Mouse (Mus musculus) embryonic facial prominence, embryonic 11.5 days (tissue): ENCODE data around the gene Cldn1. TPM values are rescaled to one million over a fixed set of nuclear protein-coding genes. Genes with fewer than 3 reads are reported as not detected.
A peak's percentile ranks its signal among the peaks of the same experiment; 100 is the strongest.

ENCODE experiments used
- ATAC-seq: fragments of 200-750 bp; cut with Nextera tagmentation; replicated peaks from 2 replicates; pipeline ENCODE4 v1.8.0; 2017; ENCODE audit warnings: low read depth; ENCODE audit not compliant: insufficient number of reproducible peaks, low FRiP score, low TSS enrichment
- DNase-seq: peaks from one replicate; pipeline ENCODE4 v3.0.0-alpha.2; 2015; ENCODE audit warnings: low spot score
- H3K27ac ChIP-seq: fragments of 300-500 bp; sonication (generic); replicated peaks from 2 replicates; pipeline ENCODE4 v1.5.1; 2014; ENCODE audit warnings: mild to moderate bottlenecking, low read depth, low read length, control low read depth
- H3K27me3 ChIP-seq: fragments of 300-500 bp; sonication (generic); 2 replicates; pipeline ENCODE4 v1.6.1; 2014; ENCODE audit warnings: mild to moderate bottlenecking, low read length, moderate library complexity, mixed read lengths; ENCODE audit not compliant: control insufficient read depth, insufficient read depth
- H3K36me3 ChIP-seq: fragments of 300-500 bp; sonication (generic); replicated peaks from 2 replicates; pipeline ENCODE4 v1.6.1; 2014; ENCODE audit warnings: low read depth, mild to moderate bottlenecking, low read length, moderate library complexity, mixed read lengths; ENCODE audit not compliant: control insufficient read depth, insufficient read depth
- H3K4me1 ChIP-seq: fragments of 300-500 bp; sonication (generic); 2 replicates; pipeline ENCODE4 v1.6.1; 2014; ENCODE audit warnings: low read length, mixed read lengths; ENCODE audit not compliant: control insufficient read depth, insufficient read depth
- H3K4me2 ChIP-seq: fragments of 300-500 bp; sonication (generic); 2 replicates; pipeline ENCODE4 v1.6.1; 2014; ENCODE audit warnings: low read depth, mild to moderate bottlenecking, control low read depth, low read length, moderate library complexity
- H3K4me3 ChIP-seq: fragments of 300-500 bp; sonication (generic); 2 replicates; pipeline ENCODE4 v1.5.1; 2014; ENCODE audit warnings: low read depth, low read length, control low read depth
- H3K9ac ChIP-seq: fragments of 300-500 bp; sonication (generic); replicated peaks from 2 replicates; pipeline ENCODE4 v1.6.1; 2014; ENCODE audit warnings: mild to moderate bottlenecking, control low read depth, low read length
- H3K9me3 ChIP-seq: fragments of 300-500 bp; sonication (generic); replicated peaks from 2 replicates; pipeline ENCODE4 v1.6.1; 2016; ENCODE audit warnings: mild to moderate bottlenecking, low read length, inconsistent platforms, mixed read lengths; ENCODE audit not compliant: control insufficient read depth
- WGBS: fragments of 180-500 bp; shearing (Covaris S2); extraction: QIAGEN DNeasy Blood & Tissue Kit; methylation state at CpG from one replicate; pipeline ENCODE4 v1.1.7; 2014; 5-methylcytosine and 5-hydroxymethylcytosine counted together
- polyA plus RNA-seq: library from polyadenylated mRNA; unstranded; fragments of >200 nt; fragmentation: Nextera tagmentation; extraction: Ambion mirVana; gene quantifications from 2 replicates; pipeline ENCODE4 v1.2.1, GENCODE M21; 2014

The Cldn1 gene
- polyA plus RNA-seq, 1 experiment from 2014 or later, result 10.4 TPM

DNA sequence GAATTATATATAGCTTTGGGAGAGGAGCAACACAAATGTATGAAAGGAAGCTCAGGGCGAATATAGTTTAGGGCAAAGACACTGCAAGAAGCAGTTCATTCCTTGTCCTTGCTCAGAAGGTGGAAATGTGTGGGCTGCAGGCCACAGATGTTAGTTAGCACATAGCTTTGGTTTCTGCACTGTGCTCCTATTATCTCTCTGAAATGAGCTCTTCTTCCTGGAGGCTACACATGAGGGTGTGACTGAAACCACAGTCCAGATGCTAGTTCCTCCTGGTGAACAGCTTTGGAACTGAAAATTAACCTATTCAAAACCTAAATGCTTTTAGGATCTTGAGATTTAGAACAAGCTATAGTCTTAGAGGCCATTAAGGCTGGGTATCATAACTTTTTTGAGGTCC is 16.1 kb downstream of the Cldn1 start:
- Histone ChIP-seq H3K36me3 (no peaks in the 10 kb centered on the region), H3K27me3 (no peaks in the 10 kb centered on the region), H3K4me1 (no peaks in the 10 kb centered on the region), H3K9me3 (no peaks in the 10 kb centered on the region), H3K4me3 (no peak overlapping the region), H3K27ac (no peak overlapping the region), H3K4me2 (no peak overlapping the region), H3K9ac (no peak overlapping the region)
- WGBS, result 89% methylated on average over 1 of the region's 1 CpGs
- DNase-seq (no peak), ATAC-seq (no peak)

DNA sequence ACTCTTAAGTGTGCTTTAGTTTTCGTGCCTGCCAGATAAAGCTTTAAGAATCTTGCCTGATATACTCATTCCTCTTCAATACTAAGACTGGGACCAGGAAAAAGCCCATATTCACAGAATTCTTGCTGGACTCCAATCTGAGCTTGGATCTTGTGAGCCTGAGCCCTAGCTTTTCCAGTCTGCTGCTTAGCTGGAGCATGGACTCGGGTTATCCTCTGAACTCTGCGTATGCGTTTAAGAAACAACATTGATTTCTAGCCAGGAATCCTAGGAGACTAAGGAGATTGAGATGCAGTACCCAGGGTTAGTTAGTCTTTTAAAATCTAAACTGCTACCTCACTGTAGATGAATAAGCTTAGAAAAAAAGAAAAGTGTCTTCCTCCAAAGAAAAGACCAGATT is 20.9 kb downstream of the Cldn1 start:
- H3K4me2 ChIP-seq, result no peak overlapping the region
- H3K27ac ChIP-seq, result no peak overlapping the region
- H3K4me1 ChIP-seq, result no peaks in the 10 kb centered on the region
- no peaks in the 10 kb centered on the region for H3K36me3 ChIP-seq
- no peak overlapping the region for H3K4me3 ChIP-seq
- H3K27me3 ChIP-seq, result no peaks in the 10 kb centered on the region
- no peak for DNase-seq
- ATAC-seq, result no peak
- H3K9ac ChIP-seq, result no peak overlapping the region
- 92% methylated on average over 4 of the region's 4 CpGs for WGBS
- H3K9me3 ChIP-seq, result no peaks in the 10 kb centered on the region

DNA sequence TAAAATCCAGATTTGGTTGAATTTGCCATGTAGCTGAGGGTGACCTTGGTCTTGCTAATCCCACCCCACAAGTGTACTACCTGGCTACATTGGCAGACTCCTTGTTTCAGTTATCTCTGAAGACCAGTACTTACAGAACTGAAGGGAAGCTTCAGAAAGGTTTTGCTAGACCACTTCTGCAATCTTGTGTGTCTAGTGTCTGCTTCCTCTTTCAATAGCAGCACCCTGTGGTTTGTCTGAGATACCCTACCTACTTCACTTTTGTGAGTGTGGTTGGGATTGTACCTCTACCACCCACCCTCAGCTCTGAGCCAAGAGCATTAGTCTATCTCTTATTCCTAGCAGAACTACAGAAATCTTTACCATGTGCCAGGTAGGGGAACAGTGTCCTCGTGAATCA is 22.8 kb downstream of the Cldn1 start:
- H3K27ac ChIP-seq, result no peak overlapping the region
- H3K4me3 ChIP-seq, result no peak overlapping the region
- H3K4me2 ChIP-seq, result no peak overlapping the region
- H3K9me3 ChIP-seq, result no peaks in the 10 kb centered on the region
- no peaks in the 10 kb centered on the region for H3K36me3 ChIP-seq
- no peaks in the 10 kb centered on the region for H3K27me3 ChIP-seq
- no peak overlapping the region for H3K9ac ChIP-seq
- ATAC-seq (no peak), DNase-seq (no peak)
- no peaks in the 10 kb centered on the region for H3K4me1 ChIP-seq
- WGBS, result 84% methylated on average over 1 of the region's 1 CpGs

DNA sequence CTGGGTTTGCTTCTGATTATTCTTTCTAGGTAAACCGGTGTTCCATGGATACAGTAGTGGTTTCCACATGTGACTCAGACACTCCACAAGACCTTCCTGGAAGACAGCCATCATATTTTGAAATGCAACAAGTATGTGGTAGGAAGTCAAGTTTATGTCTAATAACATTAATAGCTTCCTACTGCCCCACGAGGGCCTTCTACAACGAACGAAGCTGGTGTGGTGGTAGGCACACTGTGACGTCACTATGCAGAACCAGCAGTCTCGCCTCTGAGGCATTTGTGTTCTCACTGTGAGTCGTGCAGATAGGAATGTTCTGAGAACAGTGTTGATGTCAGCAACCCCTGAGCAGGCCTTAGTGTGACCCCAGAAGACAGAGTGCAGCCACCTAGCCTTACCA is 55.4 kb downstream of the Cldn1 start:
- H3K36me3 ChIP-seq, result no peaks in the 10 kb centered on the region
- ATAC-seq (no peak), DNase-seq (no peak)
- H3K27ac ChIP-seq, result no peak overlapping the region
- no peaks in the 10 kb centered on the region for H3K9me3 ChIP-seq
- no peak overlapping the region for H3K4me2 ChIP-seq
- no peaks in the 10 kb centered on the region for H3K27me3 ChIP-seq
- no peak overlapping the region for H3K4me3 ChIP-seq
- H3K9ac ChIP-seq, result no peak overlapping the region
- H3K4me1 ChIP-seq, result no peaks in the 10 kb centered on the region
- WGBS, result 72% methylated on average over 7 of the region's 7 CpGs

DNA sequence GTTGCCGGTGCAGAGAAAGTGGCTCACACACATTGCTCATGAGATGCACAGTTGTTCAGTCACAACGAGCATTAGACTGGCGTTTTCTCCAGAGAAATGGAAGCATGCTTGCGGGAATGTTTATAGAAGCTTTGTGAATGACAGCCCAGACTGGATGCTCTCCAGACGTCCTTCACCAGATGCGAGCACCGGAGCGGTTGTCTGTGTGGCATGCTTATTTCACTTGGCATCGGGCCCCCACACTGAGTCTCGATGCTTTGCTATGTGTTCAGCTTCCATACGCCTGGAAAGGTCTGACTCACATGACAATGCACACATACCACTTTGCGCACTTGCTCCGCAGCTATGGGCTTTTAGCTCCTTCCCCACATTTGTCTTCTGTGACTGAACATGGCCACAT is 56.8 kb downstream of the Cldn1 start:
- peak; percentile 7 for DNase-seq

DNA sequence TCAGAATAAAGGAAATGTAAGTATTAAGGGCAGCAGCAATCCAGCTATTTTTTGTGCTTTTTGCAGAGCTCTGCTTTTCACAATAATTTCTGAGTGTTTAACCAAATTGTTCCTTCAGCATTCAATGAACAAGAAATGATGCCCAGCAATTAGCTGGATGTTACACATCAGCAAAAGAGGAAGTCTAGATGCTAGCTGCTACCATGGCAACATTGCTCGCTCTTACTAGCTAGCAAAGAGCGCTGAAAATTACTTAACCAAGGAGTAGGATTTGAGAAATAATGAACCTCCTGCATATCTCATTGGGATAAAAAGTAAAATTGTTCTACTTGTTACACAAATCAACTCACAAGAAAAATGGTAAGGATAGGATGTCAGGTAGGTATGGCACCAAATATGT is 62.2 kb downstream of the Cldn1 start:
- no peak overlapping the region for H3K4me3 ChIP-seq
- no peak overlapping the region for H3K4me2 ChIP-seq
- WGBS, result 91% methylated on average over 2 of the region's 2 CpGs
- DNase-seq (no peak), ATAC-seq (no peak)
- no peaks in the 10 kb centered on the region for H3K9me3 ChIP-seq
- H3K27ac ChIP-seq, result no peak overlapping the region
- no peaks in the 10 kb centered on the region for H3K27me3 ChIP-seq
- H3K9ac ChIP-seq, result no peak overlapping the region
- H3K4me1 ChIP-seq, result no peaks in the 10 kb centered on the region
- H3K36me3 ChIP-seq, result no peaks in the 10 kb centered on the region

More for the DNA sequence above, 56.8 kb downstream of the Cldn1 start:
- no peaks in the 10 kb centered on the region for H3K36me3 ChIP-seq
- no peak overlapping the region for H3K4me2 ChIP-seq
- no peaks in the 10 kb centered on the region for H3K9me3 ChIP-seq
- no peaks in the 10 kb centered on the region for H3K27me3 ChIP-seq
- no peak overlapping the region for H3K27ac ChIP-seq
- H3K4me3 ChIP-seq, result no peak overlapping the region
- WGBS, result 66% methylated on average over 13 of the region's 13 CpGs
- H3K9ac ChIP-seq, result no peak overlapping the region
- no peak for ATAC-seq
- no peaks in the 10 kb centered on the region for H3K4me1 ChIP-seq

Other genes with a start within 250 kb of the Cldn1 start
- not detected in 2 replicates for gene Cldn16, start 91.3 kb upstream of the Cldn1 start, polyA plus RNA-seq
- not detected in 2 replicates for gene Tmem207, start 154.9 kb upstream of the Cldn1 start, polyA plus RNA-seq
- 4.6 and 5.1 TPM in 2 replicates for gene Il1rap, start 209.9 kb upstream of the Cldn1 start, polyA plus RNA-seq